Comparison of ENCODE assay signal across 8 mouse cellular contexts in the genomic region with DNA sequence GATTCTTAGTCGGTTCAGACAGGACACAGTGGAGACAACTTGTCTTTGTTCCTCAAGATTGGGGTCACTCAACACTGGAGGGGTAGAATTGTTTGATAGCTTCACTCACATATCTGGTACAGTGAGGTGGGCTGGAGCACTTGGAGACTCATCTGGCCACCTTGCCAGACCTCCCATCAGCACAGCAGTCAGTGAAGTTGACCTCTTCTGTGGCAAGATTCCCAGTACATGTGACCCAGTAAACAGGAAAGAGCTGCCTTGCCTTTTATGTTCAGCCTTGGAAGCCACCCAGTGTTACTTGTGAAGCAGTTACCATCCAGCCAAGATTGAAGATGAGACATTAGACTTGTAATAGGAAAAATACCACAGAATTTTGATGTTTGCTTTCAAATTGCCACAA. TPM values are rescaled to one million over a fixed set of nuclear protein-coding genes. Genes with fewer than 3 reads are reported as not detected.
DNase-seq lines count a peak whose midpoint lies in the region; ATAC-seq and TF ChIP-seq lines count a peak whose summit lies in the region.

No protein-coding gene starts in this region.

- no peak overlapping the region for H3K4me2 ChIP-seq in forebrain, postnatal 0 days (ENCODE audit: low read depth)
- no peak overlapping the region for H3K4me2 ChIP-seq in forebrain, embryonic 11.5 days (ENCODE audit: low read depth, low read length, severe bottlenecking)
- no peak overlapping the region for H3K4me2 ChIP-seq in forebrain, embryonic 15.5 days (replicated peaks)

- ATAC-seq in forebrain, postnatal 0 days, result peak; percentile 68
- ATAC-seq in forebrain, embryonic 11.5 days (replicated peaks; ENCODE audit: low FRiP score), result no peak
- ATAC-seq in forebrain, embryonic 15.5 days (replicated peaks), result no peak

- 36% methylated on average over 1 of the region's 1 CpGs for WGBS in forebrain, postnatal 0 days
- WGBS in forebrain, embryonic 11.5 days, result 61% methylated on average over 1 of the region's 1 CpGs
- 43% methylated on average over 1 of the region's 1 CpGs for WGBS in forebrain, embryonic 15.5 days
- 90% methylated on average over 1 of the region's 1 CpGs for WGBS in limb, embryonic 10.5 days

- no peaks in the 10 kb centered on the region for H3K4me1 ChIP-seq in forebrain, postnatal 0 days (ENCODE audit: insufficient read depth)
- H3K4me1 ChIP-seq in forebrain, embryonic 11.5 days (replicated peaks; ENCODE audit: control insufficient read depth, insufficient read depth, low read length), result no peaks in the 10 kb centered on the region
- no peaks in the 10 kb centered on the region for H3K4me1 ChIP-seq in forebrain, embryonic 15.5 days
- no peaks in the 10 kb centered on the region for H3K4me1 ChIP-seq in limb, embryonic 10.5 days

- no peak for TF ChIP-seq CTCF in forebrain, postnatal 0 days (IDR thresholded peaks at IDR 0.05; ENCODE audit: low read depth)
- TF ChIP-seq CTCF in brain, embryonic 14.5 days (IDR thresholded peaks at IDR 0.05; ENCODE audit: borderline replicate concordance, extremely low read depth, insufficient read depth, insufficient read length), result no peak

- H3K36me3 ChIP-seq in forebrain, postnatal 0 days (ENCODE audit: insufficient read depth), result peaks cover 49% of the 10 kb centered on the region
- no peaks in the 10 kb centered on the region; the same call in 1 of the 2 replicates for H3K36me3 ChIP-seq in forebrain, embryonic 11.5 days (ENCODE audit: control insufficient read depth, insufficient read depth, low read length)
- H3K36me3 ChIP-seq in forebrain, embryonic 15.5 days, result peaks cover 35% of the 10 kb centered on the region
- H3K36me3 ChIP-seq in limb, embryonic 10.5 days, result peaks cover 70% of the 10 kb centered on the region

- TF ChIP-seq POLR2A in brain, embryonic 14.5 days (IDR thresholded peaks at IDR 0.05; ENCODE audit: borderline replicate concordance, extremely low read depth, insufficient read depth, insufficient read length, poor library complexity, severe bottlenecking), result no peak

- no peak overlapping the region for H3K4me3 ChIP-seq in forebrain, postnatal 0 days (ENCODE audit: low read depth, low read length)
- H3K4me3 ChIP-seq in forebrain, embryonic 11.5 days (ENCODE audit: low read depth, low read length), result no peak overlapping the region
- no peak overlapping the region for H3K4me3 ChIP-seq in forebrain, embryonic 15.5 days
- no peak overlapping the region for H3K4me3 ChIP-seq in limb, embryonic 10.5 days

- H3K9ac ChIP-seq in forebrain, postnatal 0 days, result no peak overlapping the region
- no peak overlapping the region for H3K9ac ChIP-seq in forebrain, embryonic 11.5 days (ENCODE audit: low read length)
- no peak overlapping the region for H3K9ac ChIP-seq in forebrain, embryonic 15.5 days (replicated peaks)

- intact Hi-C loops in gastrocnemius, postnatal 36 days (cut with DNase I), result no loop called here

- DNase-seq in forebrain, postnatal 0 days, result peak; percentile 16
- no peak for DNase-seq in forebrain, embryonic 11.5 days (ENCODE audit: low spot score)
- peak; percentile 9 for DNase-seq in brain, embryonic 14.5 days (ENCODE audit: low read depth)
- DNase-seq in gastrocnemius, postnatal 36 days, result peak; percentile 21 to 51
- DNase-seq in layer of hippocampus, postnatal 10 days (ENCODE audit: low spot score in 2 of 2), result peak; percentile 24 to 27
- DNase-seq in ovary, postnatal 10 days (ENCODE audit: low spot score), result peak; percentile 2
- no peak for DNase-seq in limb, embryonic 10.5 days (ENCODE audit: low spot score)

- no peak overlapping the region for H3K27ac ChIP-seq in forebrain, postnatal 0 days (ENCODE audit: low read depth, low read length)
- no peak overlapping the region for H3K27ac ChIP-seq in forebrain, embryonic 11.5 days (ENCODE audit: low read depth, low read length)
- no peak overlapping the region for H3K27ac ChIP-seq in forebrain, embryonic 15.5 days (replicated peaks)
- H3K27ac ChIP-seq in limb, embryonic 10.5 days, result no peak overlapping the region

- no peaks in the 10 kb centered on the region for H3K27me3 ChIP-seq in forebrain, postnatal 0 days (ENCODE audit: insufficient read depth, low read length)
- H3K27me3 ChIP-seq in forebrain, embryonic 11.5 days (ENCODE audit: control insufficient read depth, insufficient read depth, low read length), result no peaks in the 10 kb centered on the region
- no peaks in the 10 kb centered on the region for H3K27me3 ChIP-seq in forebrain, embryonic 15.5 days
- H3K27me3 ChIP-seq in limb, embryonic 10.5 days (ENCODE audit: low read depth, poor library complexity, severe bottlenecking), result no peaks in the 10 kb centered on the region

- H3K9me3 ChIP-seq in forebrain, postnatal 0 days (ENCODE audit: low read length), result no peaks in the 10 kb centered on the region
- H3K9me3 ChIP-seq in forebrain, embryonic 11.5 days (ENCODE audit: control insufficient read depth, low read length), result no peaks in the 10 kb centered on the region
- H3K9me3 ChIP-seq in forebrain, embryonic 15.5 days, result no peaks in the 10 kb centered on the region
- H3K9me3 ChIP-seq in limb, embryonic 10.5 days (replicated peaks), result no peaks in the 10 kb centered on the region

RNA-seq across cellular contexts. Expression of a gene that starts 8.3 kb away (rescaled TPM):
- 28.4 and 52.6 TPM in 2 replicates for total RNA-seq in forebrain, postnatal 0 days (2014; rRNA removed)
- 17.8 and 30.1 TPM in 2 replicates for polyA plus RNA-seq in forebrain, postnatal 0 days (2015; fragmentation: Nextera tagmentation; extraction: Ambion mirVana)
- 35.9 and 38.6 TPM in 2 replicates for polyA plus RNA-seq in forebrain, embryonic 11.5 days (2014; fragmentation: Nextera tagmentation; extraction: Ambion mirVana)
- 43.9 and 61.0 TPM in 2 replicates for polyA plus RNA-seq in brain, embryonic 14.5 days (2012; rRNA removed)
- 100 to 1,000 TPM; 205 to 239 TPM for total RNA-seq in gastrocnemius, postnatal 36 days (2021)
- 10 to 100 TPM; 96.3 to 99.0 TPM for total RNA-seq in layer of hippocampus, postnatal 10 days (2021)
- polyA plus RNA-seq in forebrain, embryonic 15.5 days (2015; fragmentation: Nextera tagmentation; extraction: Ambion mirVana), result 34.4 and 35.6 TPM in 2 replicates
- 25.8 and 34.6 TPM in 2 replicates for polyA plus RNA-seq in limb, embryonic 10.5 days (2016; fragmentation: Nextera tagmentation; extraction: Ambion mirVana)

RNA-seq across cellular contexts. Expression of a gene that starts 27.5 kb away (rescaled TPM):
- total RNA-seq in forebrain, postnatal 0 days (2014; rRNA removed), result 74.2 and 80.8 TPM in 2 replicates
- 42.2 and 42.6 TPM in 2 replicates for polyA plus RNA-seq in forebrain, postnatal 0 days (2015; fragmentation: Nextera tagmentation; extraction: Ambion mirVana)
- 47.0 and 56.9 TPM in 2 replicates for polyA plus RNA-seq in forebrain, embryonic 11.5 days (2014; fragmentation: Nextera tagmentation; extraction: Ambion mirVana)
- polyA plus RNA-seq in brain, embryonic 14.5 days (2012; rRNA removed), result 56.4 and 59.4 TPM in 2 replicates
- total RNA-seq in gastrocnemius, postnatal 36 days (2021), result 10 to 100 TPM; 25.8 TPM
- total RNA-seq in layer of hippocampus, postnatal 10 days (2021), result 10 to 100 TPM; 34.9 to 39.1 TPM
- polyA plus RNA-seq in forebrain, embryonic 15.5 days (2015; fragmentation: Nextera tagmentation; extraction: Ambion mirVana), result 37.9 and 39.3 TPM in 2 replicates
- 43.4 and 43.7 TPM in 2 replicates for polyA plus RNA-seq in limb, embryonic 10.5 days (2016; fragmentation: Nextera tagmentation; extraction: Ambion mirVana)

RNA-seq across cellular contexts. Expression of a gene that starts 45.5 kb away (rescaled TPM):
- not detected in 2 replicates for total RNA-seq in forebrain, postnatal 0 days (2014; rRNA removed)
- not detected in 2 replicates for polyA plus RNA-seq in forebrain, postnatal 0 days (2015; fragmentation: Nextera tagmentation; extraction: Ambion mirVana)
- 0.21 TPM in 1 of 2 replicates, not detected in the other for polyA plus RNA-seq in forebrain, embryonic 11.5 days (2014; fragmentation: Nextera tagmentation; extraction: Ambion mirVana)
- not detected in 2 replicates for polyA plus RNA-seq in brain, embryonic 14.5 days (2012; rRNA removed)
- total RNA-seq in gastrocnemius, postnatal 36 days (2021), result under 1 TPM in 1 of 2 experiments, not detected in 1; 0.35 TPM
- under 1 TPM; 0.69 to 0.76 TPM for total RNA-seq in layer of hippocampus, postnatal 10 days (2021)
- 0.14 and 0.25 TPM in 2 replicates for polyA plus RNA-seq in forebrain, embryonic 15.5 days (2015; fragmentation: Nextera tagmentation; extraction: Ambion mirVana)
- 0.09 and 0.14 TPM in 2 replicates for polyA plus RNA-seq in limb, embryonic 10.5 days (2016; fragmentation: Nextera tagmentation; extraction: Ambion mirVana)

Comparison
In these comparisons a context has a peak if more than half of its experiments do, and no peak if none do; other contexts are left out.
1. DNase-seq: peak in forebrain, postnatal 0 days (single experiment), brain, embryonic 14.5 days (single experiment), gastrocnemius, postnatal 36 days (2 of 2), layer of hippocampus, postnatal 10 days (2 of 2) and ovary, postnatal 10 days (single experiment); none in forebrain, embryonic 11.5 days (single experiment) and limb, embryonic 10.5 days (single experiment).